Mouse (Mus musculus) lung, embryonic 14.5 days (tissue): ENCODE data around the gene Egln3. TPM values are rescaled to one million over a fixed set of nuclear protein-coding genes. Genes with fewer than 3 reads are reported as not detected.

ENCODE experiments used
- ATAC-seq: fragments of 200-750 bp; cut with Nextera tagmentation; 2 replicates; pipeline ENCODE4 v1.8.0; 2017; ENCODE audit warnings: mild to moderate bottlenecking, moderate TSS enrichment, moderate library complexity; ENCODE audit not compliant: insufficient read depth
- DNase-seq: peaks from one replicate; pipeline ENCODE4 v3.0.0-alpha.2; 2015
- H3K27ac ChIP-seq: fragments of 300-500 bp; sonication (generic); 2 replicates; pipeline ENCODE4 v1.5.1; 2014; ENCODE audit warnings: low read depth, mild to moderate bottlenecking, moderate library complexity
- H3K27me3 ChIP-seq: fragments of 300-500 bp; sonication (generic); 2 replicates; pipeline ENCODE4 v1.6.1; 2014; ENCODE audit warnings: low read length, control low read depth; ENCODE audit not compliant: insufficient read depth
- H3K36me3 ChIP-seq: fragments of 300-500 bp; sonication (generic); 2 replicates; pipeline ENCODE4 v1.6.1; 2014; ENCODE audit warnings: control low read depth; ENCODE audit not compliant: insufficient read depth
- H3K4me1 ChIP-seq: fragments of 300-500 bp; sonication (generic); 2 replicates; pipeline ENCODE4 v1.6.1; 2014; ENCODE audit warnings: antibody characterized with exemption, control low read depth; ENCODE audit not compliant: insufficient read depth
- H3K4me2 ChIP-seq: fragments of 300-500 bp; sonication (generic); 2 replicates; pipeline ENCODE4 v1.6.1; 2014; ENCODE audit warnings: mild to moderate bottlenecking
- H3K4me3 ChIP-seq: fragments of 300-500 bp; sonication (generic); 2 replicates; pipeline ENCODE4 v1.5.1; 2014; ENCODE audit warnings: low read depth, low read length
- H3K9ac ChIP-seq: fragments of 300-500 bp; sonication (generic); 2 replicates; pipeline ENCODE4 v1.6.1; 2014
- H3K9me3 ChIP-seq: fragments of 300-500 bp; sonication (generic); 2 replicates; pipeline ENCODE4 v1.6.1; 2016; ENCODE audit warnings: low read depth, low read length, control low read depth
- CTCF ChIP-seq: IDR thresholded peaks from 2 replicates; pipeline ENCODE4 v1.5.1; 2016; ENCODE audit warnings: antibody characterized with exemption, low read depth
- WGBS: fragments of 180-500 bp; shearing (Covaris S2); extraction: QIAGEN DNeasy Blood & Tissue Kit; methylation state at CpG from one replicate; pipeline ENCODE4 v1.1.7; 2014; 5-methylcytosine and 5-hydroxymethylcytosine counted together
- polyA plus RNA-seq: library from polyadenylated mRNA; unstranded; fragments of >200 nt; fragmentation: Nextera tagmentation; extraction: Ambion mirVana; gene quantifications from 2 replicates; pipeline ENCODE4 v1.2.1, GENCODE M21; 2014

The Egln3 gene
- polyA plus RNA-seq, 1 experiment from 2014 or later = 11.4 TPM

GRCm38 (mm10) chr12:54197301-54197782 lies 6.3 kb downstream of the Egln3 start:
- H3K4me3 ChIP-seq = no peak overlapping the region
- DNase-seq = peak; percentile 48
- no peak for TF ChIP-seq CTCF
- H3K36me3 ChIP-seq = no peaks in the 10 kb centered on the region
- 0 out of 2 replicates have a peak overlapping the region, but pooled peaks have one; percentile 1 for H3K4me2 ChIP-seq
- WGBS = 33% methylated on average over 6 of the region's 6 CpGs
- H3K9me3 ChIP-seq = no peaks in the 10 kb centered on the region
- no peak overlapping the region for H3K27ac ChIP-seq
- peaks cover 9% of the 10 kb centered on the region; the same call in 1 of the 2 replicates for H3K27me3 ChIP-seq
- peaks cover 20% of the 10 kb centered on the region for H3K4me1 ChIP-seq
- no peak overlapping the region for H3K9ac ChIP-seq
- no peak for ATAC-seq

GRCm38 (mm10) chr12:54196881-54197280 lies 6.8 kb downstream of the Egln3 start:
- DNase-seq = no peak
- no peaks in the 10 kb centered on the region for H3K9me3 ChIP-seq
- peaks cover 20% of the 10 kb centered on the region for H3K4me1 ChIP-seq
- no peak for TF ChIP-seq CTCF
- 0 out of 2 replicates have a peak overlapping the region, but pooled peaks have one; percentile 1 for H3K4me2 ChIP-seq
- H3K9ac ChIP-seq = no peak overlapping the region
- H3K27me3 ChIP-seq = peaks cover 5% of the 10 kb centered on the region; the same call in 1 of the 2 replicates
- 78% methylated on average over 8 of the region's 8 CpGs for WGBS
- no peak overlapping the region for H3K4me3 ChIP-seq
- no peak overlapping the region for H3K27ac ChIP-seq
- ATAC-seq = no peak
- H3K36me3 ChIP-seq = no peaks in the 10 kb centered on the region

- no peak for TF ChIP-seq CTCF
- no peaks in the 10 kb centered on the region for H3K9me3 ChIP-seq
- no peak overlapping the region for H3K4me3 ChIP-seq
- peaks cover 33% of the 10 kb centered on the region for H3K4me1 ChIP-seq
- H3K9ac ChIP-seq = no peak overlapping the region
- H3K4me2 ChIP-seq = no peak overlapping the region
- 0 out of 2 replicates have a peak, but pooled peaks cover 3% of the 10 kb centered on the region for H3K27me3 ChIP-seq
- H3K27ac ChIP-seq = no peak overlapping the region
- H3K36me3 ChIP-seq = no peaks in the 10 kb centered on the region
- DNase-seq = no peak
- WGBS = 62% methylated on average over 5 of the region's 5 CpGs
- no peak for ATAC-seq
Observed at GRCm38 (mm10) chr12:54194159-54194558, 9.5 kb downstream of the Egln3 start.

- 0 out of 2 replicates have a peak, but pooled peaks cover 3% of the 10 kb centered on the region for H3K27me3 ChIP-seq
- ATAC-seq = no peak; the same call in 1 of the 2 replicates
- DNase-seq = no peak
- peak overlapping the region; percentile 56 for H3K4me2 ChIP-seq
- 3% methylated on average over 5 of the region's 5 CpGs for WGBS
- H3K36me3 ChIP-seq = no peaks in the 10 kb centered on the region
- no peak overlapping the region; the same call in 1 of the 2 replicates for H3K9ac ChIP-seq
- peak overlapping the region; percentile 91 for H3K27ac ChIP-seq
- no peaks in the 10 kb centered on the region for H3K9me3 ChIP-seq
- no peak for TF ChIP-seq CTCF
- H3K4me3 ChIP-seq = peak overlapping the region; percentile 1; the same call in 1 of the 2 replicates
- H3K4me1 ChIP-seq = peaks cover 30% of the 10 kb centered on the region
Observed at GRCm38 (mm10) chr12:54192305-54192661, 11.4 kb downstream of the Egln3 start.

GRCm38 (mm10) chr12:54191608-54192304 lies 11.9 kb downstream of the Egln3 start:
- DNase-seq = peak; percentile 99
- H3K4me1 ChIP-seq = peaks cover 29% of the 10 kb centered on the region
- no peak for TF ChIP-seq CTCF
- H3K27me3 ChIP-seq = 0 out of 2 replicates have a peak, but pooled peaks cover 3% of the 10 kb centered on the region
- H3K9ac ChIP-seq = peak overlapping the region; percentile 16; the same call in 1 of the 2 replicates
- peak overlapping the region; percentile 91 for H3K27ac ChIP-seq
- peak; percentile 99 for ATAC-seq
- H3K9me3 ChIP-seq = no peaks in the 10 kb centered on the region
- H3K4me2 ChIP-seq = peak overlapping the region; percentile 56
- H3K4me3 ChIP-seq = peak overlapping the region; percentile 1; the same call in 1 of the 2 replicates
- WGBS = 1% methylated on average over 19 of the region's 19 CpGs
- no peaks in the 10 kb centered on the region for H3K36me3 ChIP-seq

GRCm38 (mm10) chr12:54191181-54191580 lies 12.5 kb downstream of the Egln3 start:
- 35% methylated on average over 9 of the region's 9 CpGs for WGBS

More at GRCm38 (mm10) chr12:54191181-54191580, 12.5 kb downstream of the Egln3 start:
- H3K9ac ChIP-seq = no peak overlapping the region; the same call in 1 of the 2 replicates
- H3K9me3 ChIP-seq = no peaks in the 10 kb centered on the region
- no peaks in the 10 kb centered on the region for H3K36me3 ChIP-seq
- peak overlapping the region; percentile 56 for H3K4me2 ChIP-seq
- DNase-seq (no peak), ATAC-seq (no peak)
- H3K4me3 ChIP-seq = no peak overlapping the region
- H3K4me1 ChIP-seq = peaks cover 29% of the 10 kb centered on the region
- 0 out of 2 replicates have a peak, but pooled peaks cover 3% of the 10 kb centered on the region for H3K27me3 ChIP-seq
- no peak for TF ChIP-seq CTCF
- H3K27ac ChIP-seq = peak overlapping the region; percentile 91
